Mouse (Mus musculus): ENCODE data around the gene Gm28048.

The Gm28048 gene

GRCm38 (mm10) chr11:22981984-22982757 is at the start of gene Gm28048, which contains the start of gene Commd1:
Gm28048 (minus strand) TSS chr11:22982090.
Commd1 (minus strand) TSS chr11:22982382.
- peak; percentile 97 for DNase-seq

GRCm38 (mm10) chr11:23029399-23029798 is 47.5 kb upstream of the Gm28048 start:
- DNase-seq = no peak

- no peak for DNase-seq
Observed at GRCm38 (mm10) chr11:23028957-23029356, 47.1 kb upstream of the Gm28048 start.

GRCm38 (mm10) chr11:23024169-23024568 is 42.3 kb upstream of the Gm28048 start:
- no peak for DNase-seq

- DNase-seq = no peak
Observed at GRCm38 (mm10) chr11:23023155-23023554, 41.3 kb upstream of the Gm28048 start.

- DNase-seq = no peak
Observed at GRCm38 (mm10) chr11:23020841-23021240, 39.0 kb upstream of the Gm28048 start.

GRCm38 (mm10) chr11:23020116-23020770 is 38.4 kb upstream of the Gm28048 start:
- no peak for DNase-seq

- no peak for DNase-seq
Observed at GRCm38 (mm10) chr11:23017943-23018342, 36.1 kb upstream of the Gm28048 start.

GRCm38 (mm10) chr11:23014996-23015395 is 33.1 kb upstream of the Gm28048 start:
- no peak for DNase-seq

GRCm38 (mm10) chr11:23013580-23014294 is 31.8 kb upstream of the Gm28048 start:
- peak; percentile 7 for DNase-seq

GRCm38 (mm10) chr11:23013096-23013495 is 31.2 kb upstream of the Gm28048 start:
- DNase-seq = no peak

- DNase-seq = no peak
Observed at GRCm38 (mm10) chr11:23008824-23009200, 26.9 kb upstream of the Gm28048 start.

GRCm38 (mm10) chr11:23008181-23008823 is 26.4 kb upstream of the Gm28048 start:
- DNase-seq = peak; percentile 66

- DNase-seq = peak; percentile 40
Observed at GRCm38 (mm10) chr11:23007481-23008180, 25.7 kb upstream of the Gm28048 start, which contains the start of gene Fam161a. Fam161a (plus strand) TSS chr11:23007531.

GRCm38 (mm10) chr11:23007166-23007480 is 25.2 kb upstream of the Gm28048 start:
- DNase-seq = no peak

GRCm38 (mm10) chr11:23005276-23005675 is 23.4 kb upstream of the Gm28048 start:
- no peak for DNase-seq

GRCm38 (mm10) chr11:22998308-22998707 is 16.4 kb upstream of the Gm28048 start:
- DNase-seq = no peak

- DNase-seq = no peak
Observed at GRCm38 (mm10) chr11:22995461-22995860, 13.6 kb upstream of the Gm28048 start.

GRCm38 (mm10) chr11:22994271-22994670 is 12.4 kb upstream of the Gm28048 start:
- DNase-seq = no peak

- DNase-seq = no peak
Observed at GRCm38 (mm10) chr11:22991218-22991835, 9.4 kb upstream of the Gm28048 start.

- peak; percentile 85 for DNase-seq
Observed at GRCm38 (mm10) chr11:22990393-22991126, 8.7 kb upstream of the Gm28048 start, which contains the start of gene Cct4. Cct4 (plus strand) TSS chr11:22990519.

Measured in thymus, postnatal 25 days (tissue).